In genomic region chr8:10835054-10835453, GRCm38 (mm10) we compare ENCODE assay signal across 17 mouse cellular contexts.
"Had no signal": no experiment of that assay in that cellular context is flagged by ENCODE, and none has a peak within 500 bp of the region (broad histone marks: within the 10 kb centered on the region; RNA-seq: fewer than 3 reads in every experiment).

No protein-coding gene starts in this region.

- H3K27me3 ChIP-seq: lung, embryonic 15.5 days; midbrain, embryonic 12.5 days; neural tube, embryonic 12.5 days; stomach, embryonic 15.5 days had no signal

- H3K27ac ChIP-seq: liver, embryonic 14.5 days; lung, embryonic 15.5 days; midbrain, embryonic 10.5 days; midbrain, embryonic 12.5 days; neural tube, embryonic 12.5 days; stomach, embryonic 15.5 days; stomach, postnatal 0 days had no signal

- DNase-seq: lung, adult 18-20 months; lung, postnatal 14 days; lung, postnatal 36 days; midbrain, embryonic 14.5 days; right cerebral cortex, postnatal 14 days; thymus, adult 2 months; thymus, postnatal 25 days; thymus, postnatal 4 days had no signal

- H3K4me2 ChIP-seq: lung, embryonic 15.5 days; midbrain, embryonic 12.5 days; neural tube, embryonic 12.5 days; stomach, embryonic 15.5 days had no signal

- H3K36me3 ChIP-seq: lung, embryonic 15.5 days; midbrain, embryonic 10.5 days; midbrain, embryonic 12.5 days; neural tube, embryonic 12.5 days; stomach, embryonic 15.5 days had no signal

- H3K9me3 ChIP-seq: lung, embryonic 15.5 days; midbrain, embryonic 10.5 days; midbrain, embryonic 12.5 days; neural tube, embryonic 12.5 days; stomach, embryonic 15.5 days had no signal

- ATAC-seq: lung, postnatal 0 days; midbrain, embryonic 16.5 days had no signal

- H3K4me3 ChIP-seq: lung, embryonic 15.5 days; midbrain, embryonic 10.5 days; midbrain, embryonic 12.5 days; neural tube, embryonic 12.5 days; stomach, embryonic 15.5 days had no signal

- H3K4me1 ChIP-seq: lung, embryonic 15.5 days; midbrain, embryonic 10.5 days; midbrain, embryonic 12.5 days; stomach, embryonic 15.5 days had no signal

- H3K9ac ChIP-seq: liver, embryonic 14.5 days; lung, embryonic 15.5 days; midbrain, embryonic 12.5 days; neural tube, embryonic 12.5 days; stomach, embryonic 15.5 days had no signal
